Mouse (Mus musculus): Measurements from ENCODE around the gene H2afj. TPM values are rescaled to one million over a fixed set of nuclear protein-coding genes. Genes with fewer than 3 reads are reported as not detected.

The H2afj gene
- 36.8 and 42.0 TPM in 2 replicates for total RNA-seq (2014; rRNA removed)
- polyA plus RNA-seq (2015; fragmentation: Nextera tagmentation; extraction: Ambion mirVana), result 116 and 119 TPM in 2 replicates

GRCm38 (mm10) chr6:136808014-136808417, at the start of gene H2afj:
TSS of gene H2afj (plus strand) at chr6:136808244.
- no peak for TF ChIP-seq CTCF (IDR thresholded peaks at IDR 0.05; ENCODE audit: low read depth)
- peaks cover 7% of the 10 kb centered on the region; the same call in 1 of the 2 replicates for H3K36me3 ChIP-seq (ENCODE audit: insufficient read depth, low read length)
- peak within 1 kb of the TSS; percentile 95 for H3K4me2 ChIP-seq (ENCODE audit: low read depth, low read length)
- H3K4me1 ChIP-seq (ENCODE audit: insufficient read depth, low read length), result peaks cover 11% of the 10 kb centered on the region
- ATAC-seq (peak; percentile 89), DNase-seq (ENCODE audit: low spot score) (peak; percentile 97)
- peak within 1 kb of the TSS; percentile 66 for H3K9ac ChIP-seq (replicated peaks; ENCODE audit: low read length)
- under 1% methylated on average over 34 of the region's 34 CpGs for WGBS
- H3K9me3 ChIP-seq (ENCODE audit: low read length), result no peaks in the 10 kb centered on the region
- no peaks in the 10 kb centered on the region for H3K27me3 ChIP-seq (ENCODE audit: insufficient read depth, low read length)
- peak within 1 kb of the TSS; percentile 75 for H3K27ac ChIP-seq
- H3K4me3 ChIP-seq (ENCODE audit: low read length), result peak within 1 kb of the TSS; percentile 66

GRCm38 (mm10) chr6:136763912-136764311, 44.1 kb upstream of the H2afj start:
- H3K9me3 ChIP-seq (ENCODE audit: low read length), result no peaks in the 10 kb centered on the region
- WGBS, result 41% methylated on average over 1 of the region's 1 CpGs
- no peaks in the 10 kb centered on the region for H3K4me1 ChIP-seq (ENCODE audit: insufficient read depth, low read length)
- ATAC-seq, result peak; percentile 79; the same call in 1 of the 2 replicates
- no peak overlapping the region for H3K9ac ChIP-seq (replicated peaks; ENCODE audit: low read length)
- H3K4me2 ChIP-seq (ENCODE audit: low read depth, low read length), result no peak overlapping the region
- TF ChIP-seq CTCF (IDR thresholded peaks at IDR 0.05; ENCODE audit: low read depth), result no peak
- peak; percentile 17 for DNase-seq (ENCODE audit: low spot score)
- no peak overlapping the region for H3K4me3 ChIP-seq (ENCODE audit: low read length)
- H3K27ac ChIP-seq, result no peak overlapping the region
- H3K36me3 ChIP-seq (ENCODE audit: insufficient read depth, low read length), result no peaks in the 10 kb centered on the region
- H3K27me3 ChIP-seq (ENCODE audit: insufficient read depth, low read length), result no peaks in the 10 kb centered on the region

- no peak overlapping the region for H3K9ac ChIP-seq (replicated peaks; ENCODE audit: low read length)
- ATAC-seq (no peak), DNase-seq (ENCODE audit: low spot score) (no peak)
- no peaks in the 10 kb centered on the region for H3K36me3 ChIP-seq (ENCODE audit: insufficient read depth, low read length)
- H3K27me3 ChIP-seq (ENCODE audit: insufficient read depth, low read length), result no peaks in the 10 kb centered on the region
- no peaks in the 10 kb centered on the region for H3K4me1 ChIP-seq (ENCODE audit: insufficient read depth, low read length)
- H3K4me2 ChIP-seq (ENCODE audit: low read depth, low read length), result no peak overlapping the region
- H3K9me3 ChIP-seq (ENCODE audit: low read length), result no peaks in the 10 kb centered on the region
- H3K4me3 ChIP-seq (ENCODE audit: low read length), result no peak overlapping the region
- TF ChIP-seq CTCF (IDR thresholded peaks at IDR 0.05; ENCODE audit: low read depth), result no peak
- WGBS, result 84% methylated on average over 8 of the region's 8 CpGs
- H3K27ac ChIP-seq, result no peak overlapping the region
Measured at GRCm38 (mm10) chr6:136769143-136769542, 38.9 kb upstream of the H2afj start.

- Histone ChIP-seq H3K4me2 (ENCODE audit: low read depth, low read length) (no peak overlapping the region), H3K27me3 (ENCODE audit: insufficient read depth, low read length) (no peaks in the 10 kb centered on the region), H3K27ac (no peak overlapping the region), H3K4me1 (ENCODE audit: insufficient read depth, low read length) (no peaks in the 10 kb centered on the region), H3K9ac (replicated peaks; ENCODE audit: low read length) (no peak overlapping the region), H3K9me3 (ENCODE audit: low read length) (no peaks in the 10 kb centered on the region), H3K4me3 (ENCODE audit: low read length) (no peak overlapping the region), H3K36me3 (ENCODE audit: insufficient read depth, low read length) (no peaks in the 10 kb centered on the region)
- 88% methylated on average over 7 of the region's 7 CpGs for WGBS
- DNase-seq (ENCODE audit: low spot score) (no peak), ATAC-seq (no peak)
- TF ChIP-seq CTCF (IDR thresholded peaks at IDR 0.05; ENCODE audit: low read depth), result no peak
Measured at GRCm38 (mm10) chr6:136769859-136770258, 38.2 kb upstream of the H2afj start.

GRCm38 (mm10) chr6:136776392-136776791, 31.7 kb upstream of the H2afj start:
- Histone ChIP-seq H3K9ac (replicated peaks; ENCODE audit: low read length) (no peak overlapping the region), H3K36me3 (ENCODE audit: insufficient read depth, low read length) (no peaks in the 10 kb centered on the region), H3K4me2 (ENCODE audit: low read depth, low read length) (no peak overlapping the region), H3K4me1 (ENCODE audit: insufficient read depth, low read length) (no peaks in the 10 kb centered on the region), H3K9me3 (ENCODE audit: low read length) (no peaks in the 10 kb centered on the region), H3K4me3 (ENCODE audit: low read length) (no peak overlapping the region), H3K27ac (no peak overlapping the region), H3K27me3 (ENCODE audit: insufficient read depth, low read length) (no peaks in the 10 kb centered on the region)
- DNase-seq (ENCODE audit: low spot score) (no peak), ATAC-seq (no peak)
- no peak for TF ChIP-seq CTCF (IDR thresholded peaks at IDR 0.05; ENCODE audit: low read depth)
- 79% methylated on average over 1 of the region's 1 CpGs for WGBS

- Histone ChIP-seq H3K36me3 (ENCODE audit: insufficient read depth, low read length) (no peaks in the 10 kb centered on the region), H3K4me1 (ENCODE audit: insufficient read depth, low read length) (no peaks in the 10 kb centered on the region), H3K27ac (no peak within 1 kb of the TSS), H3K4me2 (ENCODE audit: low read depth, low read length) (no peak within 1 kb of the TSS), H3K9ac (replicated peaks; ENCODE audit: low read length) (no peak within 1 kb of the TSS), H3K27me3 (ENCODE audit: insufficient read depth, low read length) (no peaks in the 10 kb centered on the region), H3K9me3 (ENCODE audit: low read length) (no peaks in the 10 kb centered on the region), H3K4me3 (ENCODE audit: low read length) (no peak within 1 kb of the TSS)
- no peak for TF ChIP-seq CTCF (IDR thresholded peaks at IDR 0.05; ENCODE audit: low read depth)
- ATAC-seq, result no peak
- DNase-seq (ENCODE audit: low spot score), result no peak
- WGBS, result 84% methylated on average over 20 of the region's 20 CpGs
Measured at GRCm38 (mm10) chr6:136781377-136781986, 26.6 kb upstream of the H2afj start, which contains the start of gene Gucy2c. TSS of gene Gucy2c (minus strand) at chr6:136781765.

- no peaks in the 10 kb centered on the region for H3K9me3 ChIP-seq (ENCODE audit: low read length)
- H3K9ac ChIP-seq (replicated peaks; ENCODE audit: low read length), result no peak overlapping the region
- H3K27ac ChIP-seq, result no peak overlapping the region
- ATAC-seq (no peak), DNase-seq (ENCODE audit: low spot score) (no peak)
- H3K4me2 ChIP-seq (ENCODE audit: low read depth, low read length), result no peak overlapping the region
- no peak for TF ChIP-seq CTCF (IDR thresholded peaks at IDR 0.05; ENCODE audit: low read depth)
- 77% methylated on average over 12 of the region's 12 CpGs for WGBS
- no peaks in the 10 kb centered on the region for H3K4me1 ChIP-seq (ENCODE audit: insufficient read depth, low read length)
- H3K4me3 ChIP-seq (ENCODE audit: low read length), result no peak overlapping the region
- H3K27me3 ChIP-seq (ENCODE audit: insufficient read depth, low read length), result no peaks in the 10 kb centered on the region
- H3K36me3 ChIP-seq (ENCODE audit: insufficient read depth, low read length), result no peaks in the 10 kb centered on the region
Measured at GRCm38 (mm10) chr6:136782146-136782545, 25.9 kb upstream of the H2afj start.

All from hindbrain, postnatal 0 days (tissue).